Mouse (Mus musculus): Measurements from ENCODE around the gene Serinc1. TPM values are rescaled to one million over a fixed set of nuclear protein-coding genes. Genes with fewer than 3 reads are reported as not detected.
A peak's percentile ranks its signal among the peaks of the same experiment; 100 is the strongest.

Serinc1 gene
- polyA plus RNA-seq, 1 experiment = 188 TPM

DNA sequence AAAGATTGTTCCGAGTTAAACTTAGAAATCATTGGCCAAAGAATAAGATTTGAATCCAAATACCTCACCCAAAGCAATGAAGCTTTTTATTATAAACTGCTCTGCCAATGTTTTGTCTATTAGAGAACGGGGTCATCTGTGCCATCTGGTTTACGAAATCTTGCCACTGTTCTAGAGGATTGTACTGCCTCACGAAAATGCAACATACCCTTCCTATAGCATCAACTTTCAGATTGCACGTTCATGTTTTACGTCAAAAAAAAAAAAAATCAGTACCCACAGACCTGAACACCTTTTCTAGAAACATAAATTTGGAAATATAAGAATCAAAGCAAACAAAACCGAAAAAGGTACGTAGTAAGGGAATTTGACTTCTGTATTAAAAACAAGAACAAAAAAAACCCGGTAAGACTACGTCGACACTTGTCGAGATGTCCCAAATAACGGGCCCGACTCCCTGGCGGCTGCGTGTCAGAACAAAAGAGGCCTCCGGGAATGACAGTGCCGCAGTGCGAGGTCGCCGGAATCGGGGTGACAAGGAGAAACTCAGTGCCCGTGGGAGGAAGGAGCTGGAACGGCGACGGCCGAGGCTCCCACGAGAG, 613 bp downstream of the Serinc1 start:
- Histone ChIP-seq H3K4me3 (ENCODE audit: insufficient read depth, low read length) (peak overlapping the region; percentile 74), H3K27ac (ENCODE audit: insufficient read depth, low read depth, low read length) (peak overlapping the region; percentile 67), H3K4me1 (ENCODE audit: control insufficient read depth, insufficient read depth, low read length) (peaks cover 4% of the 10 kb centered on the region)
- TF ChIP-seq POLR2A (IDR thresholded peaks at IDR 0.05; ENCODE audit: borderline replicate concordance, low read depth, low read length) (no peak), CTCF (IDR thresholded peaks at IDR 0.05; ENCODE audit: low read depth, low read length) (no peak)

DNA sequence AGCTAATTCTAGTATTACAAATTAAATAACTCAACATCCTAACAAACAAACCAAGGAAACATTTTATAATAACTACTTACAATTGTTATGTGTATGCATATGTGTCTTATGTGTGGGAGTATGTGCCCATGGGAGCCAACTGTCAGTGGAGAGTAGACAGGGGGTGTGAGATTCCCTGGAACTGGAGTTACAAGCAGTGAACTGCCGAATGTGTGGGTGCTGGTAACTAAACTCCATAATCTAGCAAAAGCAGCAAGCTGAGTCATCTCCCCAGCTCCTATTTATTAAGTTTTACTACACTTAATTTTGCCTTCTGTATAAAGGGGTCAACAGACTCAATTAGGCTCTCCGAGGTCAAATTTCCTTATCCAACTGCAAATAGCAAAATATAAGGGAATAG, 1.3 kb downstream of the Serinc1 start:
- no peak overlapping the region for H3K27ac ChIP-seq (ENCODE audit: insufficient read depth, low read depth, low read length)
- peak overlapping the region; percentile 74 for H3K4me3 ChIP-seq (ENCODE audit: insufficient read depth, low read length)
- peaks cover 4% of the 10 kb centered on the region for H3K4me1 ChIP-seq (ENCODE audit: control insufficient read depth, insufficient read depth, low read length)
- TF ChIP-seq CTCF (IDR thresholded peaks at IDR 0.05; ENCODE audit: low read depth, low read length) (no peak), POLR2A (IDR thresholded peaks at IDR 0.05; ENCODE audit: borderline replicate concordance, low read depth, low read length) (no peak)

DNA sequence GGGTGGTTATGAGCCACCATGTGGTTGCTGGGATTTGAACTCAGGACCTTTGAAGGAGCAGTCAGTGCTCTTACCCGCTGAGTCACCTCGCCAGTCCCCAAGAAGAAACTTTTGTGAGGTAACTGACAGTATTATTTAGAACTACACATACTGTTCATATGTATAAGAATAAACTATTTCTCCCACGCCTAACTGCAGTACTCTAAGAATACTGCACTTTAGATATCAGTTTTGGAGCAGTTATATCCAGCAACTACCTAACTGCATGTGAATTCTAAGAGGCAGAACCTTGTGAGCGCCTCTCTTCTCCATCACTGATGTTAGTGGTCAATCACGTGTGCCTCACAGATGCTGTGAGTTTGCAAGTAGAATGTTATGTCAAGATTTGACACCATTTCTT, 5.9 kb downstream of the Serinc1 start:
- peaks cover 4% of the 10 kb centered on the region for H3K4me1 ChIP-seq (ENCODE audit: control insufficient read depth, insufficient read depth, low read length)
- H3K4me3 ChIP-seq (ENCODE audit: insufficient read depth, low read length) = no peak overlapping the region
- no peak overlapping the region for H3K27ac ChIP-seq (ENCODE audit: insufficient read depth, low read depth, low read length)
- TF ChIP-seq CTCF (IDR thresholded peaks at IDR 0.05; ENCODE audit: low read depth, low read length) (no peak), POLR2A (IDR thresholded peaks at IDR 0.05; ENCODE audit: borderline replicate concordance, low read depth, low read length) (no peak)

DNA sequence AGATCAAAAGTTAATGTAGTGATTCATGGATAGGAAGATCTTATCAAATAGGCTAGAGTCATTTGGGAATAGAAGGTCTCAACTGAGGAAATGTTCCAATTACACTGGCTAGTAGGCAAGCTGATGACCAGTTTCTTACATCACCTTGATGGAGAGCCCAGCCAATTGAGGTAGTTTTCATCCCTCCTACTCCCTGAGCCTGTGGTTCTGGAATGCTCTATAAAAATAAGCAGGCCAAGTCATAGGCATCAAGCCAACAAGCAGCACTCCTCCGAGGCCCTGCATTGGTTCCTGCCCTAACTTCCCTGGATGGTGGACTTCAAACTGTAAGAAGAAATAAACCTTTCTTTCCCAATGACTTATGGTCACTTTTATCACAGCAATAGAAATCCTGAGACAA, 17.1 kb downstream of the Serinc1 start:
- H3K4me3 ChIP-seq (ENCODE audit: insufficient read depth, low read length) = no peak overlapping the region

DNA sequence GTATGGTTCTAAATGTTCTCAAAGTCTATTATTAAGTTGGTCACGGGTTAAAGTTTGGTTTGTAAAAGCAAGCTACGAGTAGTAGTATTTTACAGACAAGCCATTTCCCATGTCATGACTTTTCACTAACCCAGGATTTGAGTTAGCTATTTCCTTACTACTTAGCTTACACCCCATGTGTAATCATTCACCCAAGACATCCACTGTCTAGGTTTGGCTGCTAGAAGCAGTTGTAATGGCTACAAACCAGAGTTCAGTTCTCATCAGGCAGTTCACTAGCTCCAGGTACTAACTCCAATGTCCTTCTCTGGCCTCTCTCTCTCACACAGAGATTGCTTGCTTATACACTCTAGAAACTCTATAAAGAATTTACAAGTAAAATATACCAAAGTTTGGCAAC, 17.7 kb downstream of the Serinc1 start:
- Histone ChIP-seq H3K4me3 (ENCODE audit: insufficient read depth, low read length) (no peak overlapping the region), H3K27ac (ENCODE audit: insufficient read depth, low read depth, low read length) (no peak overlapping the region)
- TF ChIP-seq POLR2A (IDR thresholded peaks at IDR 0.05; ENCODE audit: borderline replicate concordance, low read depth, low read length) = no peak
- TF ChIP-seq CTCF (IDR thresholded peaks at IDR 0.05; ENCODE audit: low read depth, low read length) = no peak

More for the DNA sequence above, 17.1 kb downstream of the Serinc1 start:
- TF ChIP-seq POLR2A (IDR thresholded peaks at IDR 0.05; ENCODE audit: borderline replicate concordance, low read depth, low read length) = no peak
- no peak for TF ChIP-seq CTCF (IDR thresholded peaks at IDR 0.05; ENCODE audit: low read depth, low read length)
- no peaks in the 10 kb centered on the region for H3K4me1 ChIP-seq (ENCODE audit: control insufficient read depth, insufficient read depth, low read length)
- H3K27ac ChIP-seq (ENCODE audit: insufficient read depth, low read depth, low read length) = no peak overlapping the region

DNA sequence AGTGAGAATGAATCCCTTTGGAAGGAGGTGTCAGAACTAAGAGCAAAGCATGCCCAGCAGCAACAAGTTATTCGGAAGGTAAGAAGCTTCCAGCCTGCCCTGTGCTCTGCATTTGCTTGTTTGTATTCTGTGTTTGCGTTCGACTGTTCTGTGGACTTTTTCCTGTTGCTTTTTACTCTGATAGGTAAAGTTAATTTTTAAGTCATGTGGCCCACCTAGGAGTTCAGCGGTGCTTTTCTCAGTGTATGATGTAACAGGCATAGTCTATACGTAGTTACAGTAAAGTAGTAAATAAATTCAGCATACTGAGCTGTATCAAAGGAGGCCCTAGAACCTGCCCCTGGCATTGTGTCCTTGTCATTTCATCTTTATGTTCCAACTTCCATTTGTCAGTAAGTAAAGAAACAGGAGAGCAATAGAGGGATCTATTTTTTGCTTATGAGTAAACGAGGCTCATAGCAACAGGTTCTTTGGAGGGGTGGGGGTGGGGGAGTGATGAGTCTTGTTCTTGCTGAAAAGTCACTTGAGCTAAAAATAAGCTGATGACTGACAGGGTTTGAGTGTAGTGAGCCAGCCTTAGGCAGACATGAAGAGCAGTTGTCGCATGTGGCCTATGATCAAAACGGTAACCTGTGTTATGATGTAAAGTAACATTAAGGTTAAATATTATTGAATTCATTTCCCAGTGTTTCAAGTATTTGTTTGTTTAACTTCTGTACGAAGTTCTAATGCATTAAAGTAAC, 32.7 kb downstream of the Serinc1 start:
- Histone ChIP-seq H3K27ac (ENCODE audit: insufficient read depth, low read depth, low read length) (no peak overlapping the region), H3K4me1 (ENCODE audit: control insufficient read depth, insufficient read depth, low read length) (peaks cover 12% of the 10 kb centered on the region), H3K4me3 (ENCODE audit: insufficient read depth, low read length) (no peak overlapping the region)
- TF ChIP-seq POLR2A (IDR thresholded peaks at IDR 0.05; ENCODE audit: borderline replicate concordance, low read depth, low read length) (no peak), CTCF (IDR thresholded peaks at IDR 0.05; ENCODE audit: low read depth, low read length) (no peak)

More for the DNA sequence above, 17.7 kb downstream of the Serinc1 start:
- no peaks in the 10 kb centered on the region for H3K4me1 ChIP-seq (ENCODE audit: control insufficient read depth, insufficient read depth, low read length)

DNA sequence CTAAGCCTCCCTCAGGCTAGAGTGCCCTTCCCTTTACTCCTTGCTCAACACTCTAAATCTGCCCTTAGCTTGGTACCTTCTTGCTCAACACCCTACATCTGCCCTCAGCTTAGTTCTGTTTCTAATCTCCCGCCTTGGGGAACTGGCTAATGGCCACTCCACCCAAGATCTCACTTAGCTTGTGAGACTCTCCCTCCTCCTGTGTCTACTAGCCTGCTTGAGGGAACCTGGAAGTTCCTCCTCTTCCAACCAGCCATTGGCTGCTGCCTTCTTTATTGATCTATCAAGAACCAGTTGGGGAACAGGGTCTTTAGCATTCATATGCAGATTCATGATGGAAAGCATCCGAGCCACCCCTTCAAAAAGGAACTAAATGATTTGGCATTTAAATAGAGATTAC, 40.3 kb downstream of the Serinc1 start:
- TF ChIP-seq CTCF (IDR thresholded peaks at IDR 0.05; ENCODE audit: low read depth, low read length) = no peak
- no peak for TF ChIP-seq POLR2A (IDR thresholded peaks at IDR 0.05; ENCODE audit: borderline replicate concordance, low read depth, low read length)
- H3K27ac ChIP-seq (ENCODE audit: insufficient read depth, low read depth, low read length) = no peak overlapping the region
- no peak overlapping the region for H3K4me3 ChIP-seq (ENCODE audit: insufficient read depth, low read length)
- peaks cover 12% of the 10 kb centered on the region for H3K4me1 ChIP-seq (ENCODE audit: control insufficient read depth, insufficient read depth, low read length)

DNA sequence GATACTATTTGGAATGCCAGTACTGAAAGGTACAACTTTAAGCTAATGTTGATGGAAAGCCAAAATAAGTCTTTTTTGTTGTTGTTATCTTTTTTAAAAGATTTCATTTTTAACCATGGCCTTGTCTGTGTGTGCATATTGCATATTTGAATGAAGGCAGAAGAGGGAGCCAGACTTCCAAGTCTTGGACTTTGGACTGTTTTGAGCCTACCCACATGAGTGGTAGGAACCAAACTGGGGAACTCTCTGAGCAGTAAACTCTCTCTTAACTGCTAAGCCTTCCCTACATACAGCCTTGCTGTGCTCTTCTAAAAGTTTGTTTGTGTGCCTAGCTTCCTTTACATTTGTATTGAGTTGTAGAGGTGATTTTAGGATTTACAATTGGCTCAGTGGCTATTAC, 43.7 kb downstream of the Serinc1 start:
- peaks cover 12% of the 10 kb centered on the region for H3K4me1 ChIP-seq (ENCODE audit: control insufficient read depth, insufficient read depth, low read length)
- TF ChIP-seq CTCF (IDR thresholded peaks at IDR 0.05; ENCODE audit: low read depth, low read length) (no peak), POLR2A (IDR thresholded peaks at IDR 0.05; ENCODE audit: borderline replicate concordance, low read depth, low read length) (no peak)
- no peak overlapping the region for H3K4me3 ChIP-seq (ENCODE audit: insufficient read depth, low read length)
- H3K27ac ChIP-seq (ENCODE audit: insufficient read depth, low read depth, low read length) = no peak overlapping the region

DNA sequence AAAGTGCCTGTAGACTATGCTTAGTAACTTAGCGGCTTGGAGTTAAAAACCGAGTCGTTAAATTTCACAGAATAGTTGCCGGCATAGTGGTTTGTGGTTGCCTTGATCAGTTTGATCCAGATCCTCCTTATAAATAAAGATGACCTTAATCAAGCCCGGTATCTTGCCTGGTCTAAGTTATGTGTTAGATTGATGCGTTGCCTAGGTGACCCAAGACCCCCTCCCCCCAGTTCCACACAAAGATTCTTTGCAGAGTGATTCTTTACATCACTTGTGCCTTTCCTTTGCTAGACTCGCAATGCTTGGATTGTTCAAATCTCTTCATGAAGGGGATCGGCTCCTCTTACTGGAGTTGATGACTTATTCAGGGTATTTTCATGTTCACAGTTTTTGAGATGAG, 45.1 kb downstream of the Serinc1 start:
- H3K4me1 ChIP-seq (ENCODE audit: control insufficient read depth, insufficient read depth, low read length) = peaks cover 12% of the 10 kb centered on the region
- peak overlapping the region; percentile 86 for H3K4me3 ChIP-seq (ENCODE audit: insufficient read depth, low read length)
- TF ChIP-seq CTCF (IDR thresholded peaks at IDR 0.05; ENCODE audit: low read depth, low read length) (no peak), POLR2A (IDR thresholded peaks at IDR 0.05; ENCODE audit: borderline replicate concordance, low read depth, low read length) (no peak)
- H3K27ac ChIP-seq (ENCODE audit: insufficient read depth, low read depth, low read length) = no peak overlapping the region

DNA sequence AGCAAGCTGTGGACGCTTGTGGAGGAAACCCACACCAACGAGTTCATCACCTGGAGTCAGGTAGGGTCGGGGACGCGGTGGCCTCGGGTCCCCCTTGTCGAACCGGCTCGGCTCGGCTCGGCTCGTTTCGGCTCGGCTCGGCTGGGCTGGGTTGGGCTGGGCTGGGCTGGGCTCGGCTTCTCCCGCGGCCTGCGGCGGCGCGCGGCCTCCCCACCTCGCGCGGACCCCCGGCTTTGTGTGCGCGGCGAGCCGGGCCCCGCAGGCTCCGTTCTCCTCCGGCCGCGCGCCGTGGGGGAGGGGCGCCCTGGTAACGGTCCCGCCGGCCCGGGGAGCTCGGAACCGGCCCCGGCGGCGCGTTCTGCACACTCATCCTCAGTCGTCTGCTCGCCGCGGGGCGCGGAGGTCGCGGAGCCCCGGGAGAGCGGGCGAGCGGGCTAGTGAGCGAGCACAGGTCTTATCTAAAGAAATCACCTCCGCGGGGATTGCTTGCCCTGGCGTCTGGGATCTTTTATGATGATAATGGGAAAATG, 45.7 kb downstream of the Serinc1 start:
- peak overlapping the region; percentile 86 for H3K4me3 ChIP-seq (ENCODE audit: insufficient read depth, low read length)
- TF ChIP-seq POLR2A (IDR thresholded peaks at IDR 0.05; ENCODE audit: borderline replicate concordance, low read depth, low read length) (no peak), CTCF (IDR thresholded peaks at IDR 0.05; ENCODE audit: low read depth, low read length) (no peak)
- H3K4me1 ChIP-seq (ENCODE audit: control insufficient read depth, insufficient read depth, low read length) = peaks cover 9% of the 10 kb centered on the region
- peak overlapping the region; percentile 56 for H3K27ac ChIP-seq (ENCODE audit: insufficient read depth, low read depth, low read length)
